Mouse (Mus musculus) pancreas, adult 10 weeks (tissue): ENCODE results near the gene Sult1b1. TPM values are rescaled to one million over a fixed set of nuclear protein-coding genes. Genes with fewer than 3 reads are reported as not detected.

Experiments
- polyA plus RNA-seq: library from polyadenylated mRNA; stranded (reverse); fragments of 350-450 nt; fragmentation: Illumina TruSeq; extraction: RNeasy Lipid Tissue Mini Kit (QIAGEN cat#74804); gene quantifications from one replicate; pipeline ENCODE4 v1.2.3, GENCODE M21; 2015; ENCODE audit warnings: low read depth, low replicate concordance; ENCODE audit not compliant: insufficient read depth

The Sult1b1 gene
- not detected for polyA plus RNA-seq

GRCm38 (mm10) chr5:87538111-87538510 lies at the start of gene Sult1b1:
TSS of gene Sult1b1 (minus strand) at chr5:87538195.

DNA sequence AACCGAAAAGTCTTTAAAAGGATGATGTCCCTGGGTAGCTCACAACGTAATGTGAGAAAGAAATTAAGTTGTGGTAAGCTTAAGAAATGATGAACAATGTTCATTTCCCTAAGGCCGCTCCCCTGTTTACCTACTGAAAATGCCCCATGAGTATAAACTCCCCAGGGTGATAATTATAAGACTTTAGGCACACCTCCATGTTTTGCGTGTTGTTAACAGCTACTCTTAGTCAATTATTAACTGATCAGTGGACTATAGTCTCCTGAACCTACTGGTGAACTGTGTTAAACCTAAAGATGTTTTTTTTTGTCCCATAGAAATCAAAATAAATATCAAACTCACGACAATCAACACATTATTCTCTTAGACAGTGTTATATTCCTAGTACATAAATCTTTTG lies 30.9 kb upstream of the Sult1b1 start, which contains the start of gene Sult1d1:
TSS of gene Sult1d1 (minus strand) at position 183 of the 400 bp plus-strand sequence.

GRCm38 (mm10) chr5:87490771-87491170 lies 47.2 kb downstream of the Sult1b1 start, which contains the start of gene Ugt2a1:
TSS of gene Ugt2a1 (minus strand) at chr5:87490871.

GRCm38 (mm10) chr5:87486706-87487105 lies 51.3 kb downstream of the Sult1b1 start, which contains the start of gene Gm43638:
TSS of gene Gm43638 (minus strand) at chr5:87486806.

DNA sequence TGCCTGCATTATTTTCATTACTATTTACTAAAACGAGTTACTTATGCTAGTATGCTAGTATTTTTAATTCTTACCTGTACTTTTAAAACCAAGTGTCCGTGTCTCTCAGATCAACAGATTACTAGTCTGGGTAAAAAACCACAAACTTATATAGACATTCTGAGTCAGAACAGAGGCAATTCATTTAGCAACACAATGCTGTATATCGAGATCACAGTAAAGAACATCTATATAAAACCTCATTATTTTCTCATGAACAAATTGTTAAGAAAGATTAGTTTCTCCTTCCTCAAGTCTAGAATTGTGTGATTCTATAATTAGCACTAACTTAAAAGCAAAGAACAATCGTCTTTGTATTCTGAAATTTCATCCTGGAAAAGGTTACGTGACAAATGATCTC lies 55.8 kb downstream of the Sult1b1 start, which contains the start of gene Ugt2a2:
TSS of gene Ugt2a2 (minus strand) at position 101 of the 400 bp plus-strand sequence.

Other genes starting within 250 kb of the Sult1b1 start
- not detected for gene Ugt2a3, start 201.0 kb downstream of the Sult1b1 start, polyA plus RNA-seq
- gene Ugt2b38, start 114.0 kb downstream of the Sult1b1 start, polyA plus RNA-seq, result not detected
- not detected for gene Ugt2a2, start 55.9 kb downstream of the Sult1b1 start, polyA plus RNA-seq
- gene Gm43638, start 51.4 kb downstream of the Sult1b1 start, polyA plus RNA-seq, result not detected
- gene Ugt2a1, start 47.3 kb downstream of the Sult1b1 start, polyA plus RNA-seq, result not detected
- 1.00 TPM for gene Sult1d1, start 30.8 kb upstream of the Sult1b1 start, polyA plus RNA-seq
- not detected for gene Sult1e1, start 53.4 kb upstream of the Sult1b1 start, polyA plus RNA-seq
- not detected for gene Csn1s1, start 128.0 kb upstream of the Sult1b1 start, polyA plus RNA-seq
- gene Csn2, start 161.4 kb upstream of the Sult1b1 start, polyA plus RNA-seq, result not detected
- not detected for gene Csn1s2a, start 236.4 kb upstream of the Sult1b1 start, polyA plus RNA-seq